Mouse (Mus musculus) small intestine, adult 2 months (tissue): ENCODE measurements around the gene Tnrc18.

Experiments
- CTCF ChIP-seq: fragments of 200-500 bp; IDR thresholded peaks from 2 replicates; pipeline ENCODE4 v1.5.1; 2012; ENCODE audit warnings: low read depth, mild to moderate bottlenecking, control low read depth, inconsistent platforms, low read length, moderate library complexity, mixed read lengths; ENCODE audit not compliant: insufficient replicate concordance, insufficient read length; ENCODE audit errors: extremely low read depth
- POLR2A ChIP-seq: fragments of 200-500 bp; IDR thresholded peaks from 2 replicates; pipeline ENCODE4 v1.6.1; 2012; ENCODE audit warnings: low read depth, mild to moderate bottlenecking, control low read depth, inconsistent platforms, low read length, moderate library complexity

DNA sequence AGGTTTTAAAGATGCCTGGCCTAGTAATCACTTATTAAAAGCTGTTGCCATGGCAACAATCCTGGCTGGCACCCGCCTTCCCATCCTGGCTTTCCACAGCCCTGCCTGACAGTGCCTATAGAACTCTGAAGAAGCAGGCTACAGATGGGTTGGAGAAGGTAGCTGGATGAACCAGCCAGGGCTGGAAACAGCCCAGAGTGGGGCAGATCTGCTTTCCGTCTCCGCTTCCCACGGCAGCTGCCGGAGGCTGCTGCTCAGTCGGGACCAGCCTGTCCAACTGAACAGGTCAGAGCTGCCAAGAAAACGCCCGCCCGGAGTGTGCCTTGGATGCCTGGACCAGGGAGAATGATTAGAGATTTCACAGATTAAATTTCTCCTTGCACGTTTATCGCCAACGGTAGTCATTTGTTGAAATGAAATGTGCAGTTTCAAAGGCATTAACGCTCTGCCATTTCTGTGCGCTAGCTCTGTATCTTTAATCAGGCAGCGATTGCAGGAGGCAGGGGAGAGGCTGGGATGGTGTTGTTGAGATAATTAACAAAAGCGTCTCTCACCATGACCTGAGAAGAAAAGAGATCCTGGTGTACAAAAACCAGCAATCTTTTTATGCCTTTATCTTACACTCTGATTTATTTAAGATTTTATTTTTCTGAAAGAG is 56.0 kb downstream of the Tnrc18 start:
- TF ChIP-seq CTCF (no peak), POLR2A (no peak)
